Mouse (Mus musculus) hindbrain, embryonic 11.5 days (tissue): Measurements from ENCODE around the gene Tmprss7. TPM values are rescaled to one million over a fixed set of nuclear protein-coding genes. Genes with fewer than 3 reads are reported as not detected.

Experiments used
- ATAC-seq: fragments of 200-750 bp; cut with Nextera tagmentation; 2 replicates; pipeline ENCODE4 v1.8.0; 2017; ENCODE audit warnings: mild to moderate bottlenecking, moderate TSS enrichment, moderate library complexity; ENCODE audit not compliant: low FRiP score
- DNase-seq: peaks from one replicate; pipeline ENCODE4 v3.0.0-alpha.2; 2015; ENCODE audit warnings: low spot score
- H3K27ac ChIP-seq: fragments of 300-500 bp; sonication (generic); 2 replicates; pipeline ENCODE4 v1.5.1; 2014; ENCODE audit warnings: mild to moderate bottlenecking, low read depth, low read length
- H3K27me3 ChIP-seq: fragments of 300-500 bp; sonication (generic); 2 replicates; pipeline ENCODE4 v1.6.1; 2014; ENCODE audit warnings: mild to moderate bottlenecking, low read length, moderate library complexity, mixed read lengths; ENCODE audit not compliant: control insufficient read depth, insufficient read depth
- H3K36me3 ChIP-seq: fragments of 300-500 bp; sonication (generic); 2 replicates; pipeline ENCODE4 v1.6.1; 2014; ENCODE audit warnings: mild to moderate bottlenecking, low read length, moderate library complexity, mixed read lengths; ENCODE audit not compliant: control insufficient read depth, insufficient read depth
- H3K4me1 ChIP-seq: fragments of 300-500 bp; sonication (generic); replicated peaks from 2 replicates; pipeline ENCODE4 v1.6.1; 2014; ENCODE audit warnings: low read length, mixed read lengths; ENCODE audit not compliant: control insufficient read depth, insufficient read depth
- H3K4me2 ChIP-seq: fragments of 300-500 bp; sonication (generic); replicated peaks from 2 replicates; pipeline ENCODE4 v1.6.1; 2014; ENCODE audit warnings: mild to moderate bottlenecking, low read depth, low read length
- H3K4me3 ChIP-seq: fragments of 300-500 bp; sonication (generic); 2 replicates; pipeline ENCODE4 v1.5.1; 2014; ENCODE audit warnings: low read depth, low read length
- H3K9ac ChIP-seq: fragments of 300-500 bp; sonication (generic); 2 replicates; pipeline ENCODE4 v1.6.1; 2014; ENCODE audit warnings: low read depth, low read length
- H3K9me3 ChIP-seq: fragments of 300-500 bp; sonication (generic); 2 replicates; pipeline ENCODE4 v1.6.1; 2016; ENCODE audit warnings: low read length; ENCODE audit not compliant: control insufficient read depth
- WGBS: fragments of 180-500 bp; shearing (Covaris S2); extraction: QIAGEN DNeasy Blood & Tissue Kit; methylation state at CpG from one replicate; pipeline ENCODE4 v1.1.7; 2014; 5-methylcytosine and 5-hydroxymethylcytosine counted together
- polyA plus RNA-seq: library from polyadenylated mRNA; unstranded; fragments of >200 nt; fragmentation: Nextera tagmentation; extraction: Ambion mirVana; gene quantifications from 2 replicates; pipeline ENCODE4 v1.2.1, GENCODE M21; 2014

Gene Tmprss7
- polyA plus RNA-seq, 1 experiment from 2014 or later: 0.99 TPM

DNA sequence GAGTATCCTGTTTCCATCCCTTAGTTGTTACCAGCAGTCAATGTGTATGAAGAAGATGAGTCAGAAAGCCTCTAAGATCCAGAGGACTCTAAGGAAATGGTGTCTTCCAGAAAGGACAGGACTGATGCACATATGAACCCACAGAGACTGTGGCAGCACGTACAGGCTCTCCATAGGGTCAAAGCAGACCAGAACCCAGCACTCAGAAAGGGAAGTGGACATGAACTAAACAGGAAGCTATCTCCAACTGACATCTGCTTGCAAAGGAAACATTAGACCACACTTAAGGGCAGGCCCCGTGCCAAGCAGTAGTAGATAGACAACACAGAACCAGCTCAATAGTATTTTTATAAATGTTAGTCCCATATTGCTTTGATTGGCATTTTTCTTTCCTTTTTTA is 27.3 kb downstream of the Tmprss7 start:
- no peak overlapping the region for H3K4me2 ChIP-seq
- H3K27me3 ChIP-seq: no peaks in the 10 kb centered on the region
- DNase-seq: no peak
- no peak overlapping the region for H3K9ac ChIP-seq
- H3K4me3 ChIP-seq: no peak overlapping the region
- no peaks in the 10 kb centered on the region for H3K36me3 ChIP-seq
- no peaks in the 10 kb centered on the region for H3K4me1 ChIP-seq
- no peak for ATAC-seq
- no peaks in the 10 kb centered on the region for H3K9me3 ChIP-seq
- 70% methylated on average over 2 of the region's 2 CpGs for WGBS
- H3K27ac ChIP-seq: no peak overlapping the region

DNA sequence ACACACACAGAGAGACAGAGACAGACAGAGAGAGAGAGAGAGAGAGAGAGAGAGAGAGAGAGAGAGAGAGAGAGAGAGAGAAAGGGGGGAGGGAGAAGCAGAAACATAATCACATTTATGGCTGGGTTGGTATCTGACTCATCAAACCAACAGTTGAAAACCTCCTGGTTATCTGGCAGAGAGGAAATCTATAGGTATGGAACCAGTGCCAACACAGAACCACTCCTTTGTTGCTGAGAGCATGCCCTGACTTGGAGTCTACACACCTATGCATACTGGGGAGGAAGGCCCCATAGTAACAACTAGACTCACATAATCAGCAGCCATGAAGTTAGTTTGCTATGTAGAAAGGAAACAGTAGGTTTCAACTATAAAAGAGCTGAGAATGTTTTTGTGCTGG is 31.1 kb downstream of the Tmprss7 start:
- no peaks in the 10 kb centered on the region for H3K36me3 ChIP-seq
- no peak overlapping the region for H3K9ac ChIP-seq
- no peak overlapping the region for H3K4me3 ChIP-seq
- no peak for DNase-seq
- no peaks in the 10 kb centered on the region for H3K27me3 ChIP-seq
- no peak for ATAC-seq
- H3K9me3 ChIP-seq: no peaks in the 10 kb centered on the region
- no peak overlapping the region for H3K4me2 ChIP-seq
- no peak overlapping the region for H3K27ac ChIP-seq
- H3K4me1 ChIP-seq: no peaks in the 10 kb centered on the region

DNA sequence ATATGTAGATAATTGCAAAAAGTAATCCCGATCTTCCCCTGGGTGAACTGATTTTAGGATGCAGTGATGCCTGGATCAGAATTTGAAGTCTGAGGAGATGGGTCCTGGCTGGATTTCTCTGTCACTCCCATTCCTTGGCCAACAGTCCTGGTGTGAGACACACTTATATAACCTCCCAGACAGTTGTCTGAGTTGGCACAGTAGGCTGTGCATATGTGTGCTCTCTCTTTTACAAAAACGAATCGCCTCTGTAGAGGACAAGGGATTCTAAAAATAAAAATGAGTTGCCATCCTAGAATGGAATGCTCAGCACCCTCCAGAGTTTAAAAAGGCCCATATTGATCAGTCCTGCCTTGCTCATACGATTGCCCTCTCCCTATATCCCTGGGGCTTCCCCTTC is 33.9 kb downstream of the Tmprss7 start:
- no peak overlapping the region for H3K4me3 ChIP-seq
- H3K4me2 ChIP-seq: no peak overlapping the region
- DNase-seq (no peak), ATAC-seq (no peak)
- no peaks in the 10 kb centered on the region for H3K27me3 ChIP-seq
- no peak overlapping the region for H3K27ac ChIP-seq
- no peaks in the 10 kb centered on the region for H3K4me1 ChIP-seq
- 90% methylated on average over 4 of the region's 4 CpGs for WGBS
- no peaks in the 10 kb centered on the region for H3K36me3 ChIP-seq
- no peaks in the 10 kb centered on the region for H3K9me3 ChIP-seq
- no peak overlapping the region for H3K9ac ChIP-seq

DNA sequence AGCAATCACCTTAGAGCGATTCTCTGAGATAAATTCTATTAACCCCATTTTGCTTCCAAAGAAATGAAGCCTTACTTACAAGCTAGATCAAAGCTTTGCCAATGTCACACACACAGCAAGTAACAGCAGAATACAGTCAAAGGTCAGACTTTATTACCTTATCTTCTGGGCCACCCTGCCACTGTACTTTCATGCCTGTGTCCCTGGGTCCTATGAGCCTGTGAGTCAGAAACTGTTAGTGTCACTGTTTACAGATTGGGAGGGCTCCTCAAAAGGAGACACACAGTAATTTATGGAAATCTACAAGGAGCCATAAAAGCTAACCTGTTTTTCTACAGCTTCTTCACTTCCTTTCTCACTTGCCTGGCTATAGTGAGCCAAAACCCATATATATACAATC is 35.2 kb downstream of the Tmprss7 start:
- 91% methylated on average over 1 of the region's 1 CpGs for WGBS
- no peaks in the 10 kb centered on the region for H3K36me3 ChIP-seq
- H3K4me3 ChIP-seq: no peak overlapping the region
- H3K9me3 ChIP-seq: no peaks in the 10 kb centered on the region
- H3K27me3 ChIP-seq: peaks cover 6% of the 10 kb centered on the region; the same call in 1 of the 2 replicates
- H3K4me2 ChIP-seq: no peak overlapping the region
- no peak overlapping the region for H3K27ac ChIP-seq
- ATAC-seq: no peak
- DNase-seq: no peak
- no peak overlapping the region for H3K9ac ChIP-seq
- 0 out of 2 replicates have a peak, but pooled peaks cover 2% of the 10 kb centered on the region for H3K4me1 ChIP-seq

DNA sequence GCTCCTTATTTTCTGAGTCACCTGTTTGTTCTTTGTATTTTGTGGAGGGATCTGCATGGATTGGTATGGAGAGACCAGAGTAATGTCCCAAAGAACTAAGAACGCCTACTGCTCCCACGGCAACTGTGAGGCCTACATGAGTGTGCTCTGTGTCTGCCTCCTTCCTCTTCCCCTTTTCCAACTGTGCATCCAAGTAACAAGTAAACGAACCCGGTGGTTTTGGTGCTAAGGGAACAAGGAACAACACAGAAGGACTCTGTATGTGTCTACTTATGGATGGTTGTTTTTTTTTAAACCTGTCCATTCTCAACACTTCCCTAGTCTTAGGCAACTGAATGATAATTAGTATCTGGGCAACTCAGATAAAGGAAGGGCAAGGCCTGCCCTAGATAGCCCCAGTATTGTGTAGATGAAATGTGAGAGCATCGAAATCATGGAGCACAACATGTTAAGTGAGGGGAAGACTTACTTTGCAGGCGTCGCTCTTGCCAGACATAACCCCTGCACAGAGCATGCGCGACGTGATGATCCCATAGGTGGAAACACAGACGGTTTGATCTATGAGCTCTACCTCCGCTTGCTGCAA is 35.8 kb downstream of the Tmprss7 start:
- WGBS: 90% methylated on average over 12 of the region's 12 CpGs

DNA sequence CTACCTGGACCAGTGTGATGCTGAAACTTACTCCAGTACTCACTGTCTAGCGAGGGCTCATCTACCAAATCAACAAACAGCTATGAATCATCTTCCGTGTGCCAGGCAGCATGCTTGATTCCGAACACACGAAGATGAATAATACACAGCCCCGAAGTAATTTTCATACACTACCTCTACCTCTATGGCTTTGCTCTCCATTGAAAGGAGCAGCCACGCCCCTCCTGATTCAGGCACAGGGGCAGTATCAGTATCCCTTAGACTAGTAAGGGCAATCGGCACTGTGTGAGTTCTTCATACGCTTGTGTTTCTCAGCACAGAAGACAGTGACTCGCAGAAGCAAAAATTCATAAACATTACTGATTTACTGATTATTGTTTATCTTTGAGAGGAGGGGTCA is 39.0 kb downstream of the Tmprss7 start:
- no peaks in the 10 kb centered on the region for H3K9me3 ChIP-seq
- no peak overlapping the region for H3K9ac ChIP-seq
- 63% methylated on average over 9 of the region's 9 CpGs for WGBS
- H3K4me1 ChIP-seq: 0 out of 2 replicates have a peak, but pooled peaks cover 2% of the 10 kb centered on the region
- H3K4me2 ChIP-seq: no peak overlapping the region
- DNase-seq (no peak), ATAC-seq (no peak)
- no peak overlapping the region for H3K4me3 ChIP-seq
- H3K36me3 ChIP-seq: no peaks in the 10 kb centered on the region
- peaks cover 6% of the 10 kb centered on the region; the same call in 1 of the 2 replicates for H3K27me3 ChIP-seq
- H3K27ac ChIP-seq: no peak overlapping the region

More for the DNA sequence above, 35.8 kb downstream of the Tmprss7 start:
- Histone ChIP-seq H3K36me3 (no peaks in the 10 kb centered on the region), H3K4me2 (no peak overlapping the region), H3K27me3 (peaks cover 6% of the 10 kb centered on the region; the same call in 1 of the 2 replicates), H3K4me3 (no peak overlapping the region), H3K9me3 (no peaks in the 10 kb centered on the region), H3K9ac (no peak overlapping the region), H3K4me1 (0 out of 2 replicates have a peak, but pooled peaks cover 2% of the 10 kb centered on the region), H3K27ac (no peak overlapping the region)
- ATAC-seq (no peak), DNase-seq (no peak)

DNA sequence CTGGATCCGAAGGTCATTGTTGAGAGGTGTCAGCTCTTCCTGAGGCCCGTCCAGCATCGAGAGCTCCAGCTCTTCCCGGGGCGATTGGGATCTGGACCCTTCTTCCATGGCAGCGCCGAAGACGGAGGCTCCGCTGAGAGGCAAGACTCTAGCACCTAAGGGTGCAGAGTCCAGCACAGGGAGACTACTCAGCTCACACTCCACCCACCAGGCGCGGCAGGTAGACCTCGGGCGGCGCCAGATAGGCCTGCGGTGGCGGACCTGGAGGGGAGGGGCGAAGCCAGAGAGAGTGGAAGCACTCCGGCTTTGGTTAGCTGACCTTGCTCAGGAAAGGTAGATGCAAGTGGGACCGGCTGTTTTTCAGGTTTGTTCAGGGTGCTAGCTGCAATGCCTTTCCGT is 39.5 kb downstream of the Tmprss7 start, which contains the start of gene BC016579:
BC016579 (minus strand) TSS at position 135 of the 399 bp plus-strand sequence.
- H3K4me2 ChIP-seq: peak within 1 kb of the TSS; percentile 39
- DNase-seq: peak; percentile 11
- H3K27ac ChIP-seq: no peak within 1 kb of the TSS
- no peaks in the 10 kb centered on the region for H3K9me3 ChIP-seq
- WGBS: 10% methylated on average over 20 of the region's 20 CpGs
- ATAC-seq: no peak
- H3K27me3 ChIP-seq: peaks cover 6% of the 10 kb centered on the region; the same call in 1 of the 2 replicates
- no peaks in the 10 kb centered on the region for H3K36me3 ChIP-seq
- 0 out of 2 replicates have a peak, but pooled peaks cover 2% of the 10 kb centered on the region for H3K4me1 ChIP-seq
- H3K9ac ChIP-seq: no peak within 1 kb of the TSS
- H3K4me3 ChIP-seq: peak within 1 kb of the TSS; percentile 1; the same call in 1 of the 2 replicates

DNA sequence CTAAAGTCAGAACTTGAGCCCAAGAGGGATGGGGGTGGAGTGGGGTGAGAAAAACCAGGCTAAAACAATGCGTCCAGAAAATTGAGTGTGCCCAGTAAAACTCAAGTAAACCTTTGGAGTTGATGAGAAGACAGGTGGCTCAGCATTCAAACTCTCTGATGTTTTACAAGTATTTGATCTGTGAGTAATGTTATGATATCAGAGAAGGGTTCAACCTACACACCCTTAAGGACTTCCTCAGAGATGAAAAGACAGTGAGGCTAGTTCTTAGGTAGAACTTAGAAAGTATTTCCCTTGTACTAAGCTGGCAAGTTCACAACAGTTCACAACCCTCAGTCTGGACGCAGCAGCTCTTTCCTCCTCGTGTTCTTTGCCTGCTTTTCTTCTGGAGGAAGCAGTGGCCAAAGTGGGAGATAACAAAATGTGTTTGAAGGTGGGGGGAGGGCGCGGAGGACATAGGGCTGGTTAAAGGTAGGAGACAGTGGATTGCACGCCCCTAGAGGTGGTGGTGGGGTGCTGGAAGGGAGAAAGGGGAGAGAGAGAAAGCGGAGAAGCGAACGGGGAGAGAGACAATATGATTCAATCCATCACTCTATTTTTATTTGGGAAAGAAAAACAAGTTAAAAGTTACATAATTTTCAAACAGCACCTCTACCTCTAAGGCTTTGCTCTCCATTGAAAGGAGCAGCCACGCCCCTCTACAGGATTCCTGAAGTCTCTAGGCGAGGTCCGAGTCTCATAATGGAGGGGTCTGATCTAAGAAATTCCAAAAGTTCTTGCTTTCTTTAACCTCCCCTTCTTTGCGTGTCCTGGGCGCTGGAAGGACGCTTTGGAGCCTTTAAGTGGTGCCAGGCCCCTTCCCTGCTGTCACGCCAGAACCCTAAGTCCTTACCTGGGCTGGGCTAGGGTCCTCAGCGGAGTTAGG is 40.2 kb downstream of the Tmprss7 start:
- H3K4me1 ChIP-seq: 0 out of 2 replicates have a peak, but pooled peaks cover 2% of the 10 kb centered on the region
- H3K27ac ChIP-seq: no peak overlapping the region
- no peaks in the 10 kb centered on the region for H3K36me3 ChIP-seq
- WGBS: 12% methylated on average over 17 of the region's 17 CpGs
- DNase-seq: peak; percentile 13
- ATAC-seq: no peak
- H3K27me3 ChIP-seq: peaks cover 6% of the 10 kb centered on the region; the same call in 1 of the 2 replicates
- H3K4me2 ChIP-seq: peak overlapping the region; percentile 39
- no peak overlapping the region for H3K9ac ChIP-seq
- H3K4me3 ChIP-seq: peak overlapping the region; percentile 1; the same call in 1 of the 2 replicates
- H3K9me3 ChIP-seq: no peaks in the 10 kb centered on the region
